Mouse (Mus musculus) midbrain, embryonic 11.5 days (tissue): Measurements from ENCODE around the gene Stxbp5l. TPM values are rescaled to one million over a fixed set of nuclear protein-coding genes. Genes with fewer than 3 reads are reported as not detected.
A peak's percentile ranks its signal among the peaks of the same experiment; 100 is the strongest.

Experiments
- ATAC-seq: fragments of 200-750 bp; cut with Nextera tagmentation; 2 replicates; pipeline ENCODE4 v1.8.0; 2017; ENCODE audit warnings: moderate TSS enrichment, moderate library complexity; ENCODE audit not compliant: low FRiP score
- DNase-seq: peaks from one replicate; pipeline ENCODE4 v3.0.0; 2015; ENCODE audit warnings: low spot score; ENCODE audit errors: missing footprints
- H3K27ac ChIP-seq: fragments of 300-500 bp; sonication (generic); 2 replicates; pipeline ENCODE4 v1.5.1; 2014; ENCODE audit warnings: low read depth, low read length
- H3K27me3 ChIP-seq: fragments of 300-500 bp; sonication (generic); 2 replicates; pipeline ENCODE4 v1.6.1; 2014; ENCODE audit warnings: mild to moderate bottlenecking, low read length, moderate library complexity, mixed read lengths; ENCODE audit not compliant: control insufficient read depth, insufficient read depth
- H3K36me3 ChIP-seq: fragments of 300-500 bp; sonication (generic); 2 replicates; pipeline ENCODE4 v1.6.1; 2014; ENCODE audit warnings: mild to moderate bottlenecking, low read length, moderate library complexity, mixed read lengths; ENCODE audit not compliant: control insufficient read depth, insufficient read depth
- H3K4me1 ChIP-seq: fragments of 300-500 bp; sonication (generic); 2 replicates; pipeline ENCODE4 v1.6.1; 2014; ENCODE audit warnings: low read length; ENCODE audit not compliant: control insufficient read depth, insufficient read depth
- H3K4me2 ChIP-seq: fragments of 300-500 bp; sonication (generic); 2 replicates; pipeline ENCODE4 v1.6.1; 2014; ENCODE audit warnings: mild to moderate bottlenecking, moderate library complexity
- H3K4me3 ChIP-seq: fragments of 300-500 bp; sonication (generic); 2 replicates; pipeline ENCODE4 v1.5.1; 2014; ENCODE audit warnings: low read depth, low read length
- H3K9ac ChIP-seq: fragments of 300-500 bp; sonication (generic); 2 replicates; pipeline ENCODE4 v1.6.1; 2014; ENCODE audit warnings: low read length
- H3K9me3 ChIP-seq: fragments of 300-500 bp; sonication (generic); 2 replicates; pipeline ENCODE4 v1.6.1; 2016; ENCODE audit warnings: low read length; ENCODE audit not compliant: control insufficient read depth
- WGBS: fragments of 180-500 bp; shearing (Covaris S2); extraction: QIAGEN DNeasy Blood & Tissue Kit; methylation state at CpG from one replicate; pipeline ENCODE4 v1.1.7; 2014; 5-methylcytosine and 5-hydroxymethylcytosine counted together
- polyA plus RNA-seq: library from polyadenylated mRNA; unstranded; fragments of >200 nt; fragmentation: Nextera tagmentation; extraction: Ambion mirVana; gene quantifications from 2 replicates; pipeline ENCODE4 v1.2.1, GENCODE M21; 2014

Stxbp5l gene
- 2.7 and 4.3 TPM in 2 replicates for polyA plus RNA-seq

- WGBS, result 0% methylated on average over 31 of the region's 33 CpGs
- H3K27ac ChIP-seq, result no peak within 1 kb of the TSS
- peak; percentile 97 for ATAC-seq
- peaks cover 4% of the 10 kb centered on the region; the same call in 1 of the 2 replicates for H3K27me3 ChIP-seq
- H3K9ac ChIP-seq, result peak within 1 kb of the TSS; percentile 61
- no peaks in the 10 kb centered on the region for H3K9me3 ChIP-seq
- peak within 1 kb of the TSS; percentile 85 for H3K4me2 ChIP-seq
- peak; percentile 100 for DNase-seq
- H3K36me3 ChIP-seq, result no peaks in the 10 kb centered on the region
- no peaks in the 10 kb centered on the region; the same call in 1 of the 2 replicates for H3K4me1 ChIP-seq
- peak within 1 kb of the TSS; percentile 61 for H3K4me3 ChIP-seq
Measured at GRCm38 (mm10) chr16:37384821-37385344, at the start of gene Stxbp5l. Stxbp5l (minus strand) TSS chr16:37384962.

- Histone ChIP-seq H3K9me3 (no peaks in the 10 kb centered on the region), H3K27ac (no peak overlapping the region), H3K36me3 (no peaks in the 10 kb centered on the region), H3K9ac (no peak overlapping the region), H3K4me2 (no peak overlapping the region), H3K4me3 (no peak overlapping the region), H3K4me1 (no peaks in the 10 kb centered on the region), H3K27me3 (no peaks in the 10 kb centered on the region)
- no peak for ATAC-seq
- 72% methylated on average over 5 of the region's 5 CpGs for WGBS
- DNase-seq, result no peak
Measured at GRCm38 (mm10) chr16:37433418-37434204, 48.8 kb upstream of the Stxbp5l start.

- Histone ChIP-seq H3K9me3 (no peaks in the 10 kb centered on the region), H3K27ac (no peak overlapping the region), H3K4me2 (no peak overlapping the region), H3K4me3 (no peak overlapping the region), H3K4me1 (no peaks in the 10 kb centered on the region), H3K9ac (no peak overlapping the region), H3K36me3 (no peaks in the 10 kb centered on the region), H3K27me3 (no peaks in the 10 kb centered on the region)
- DNase-seq (no peak), ATAC-seq (no peak)
- 78% methylated on average over 1 of the region's 1 CpGs for WGBS
Measured at GRCm38 (mm10) chr16:37425434-37425833, 40.7 kb upstream of the Stxbp5l start.

- H3K27me3 ChIP-seq, result no peaks in the 10 kb centered on the region
- ATAC-seq (no peak), DNase-seq (no peak)
- H3K36me3 ChIP-seq, result no peaks in the 10 kb centered on the region
- no peak overlapping the region for H3K27ac ChIP-seq
- no peaks in the 10 kb centered on the region for H3K4me1 ChIP-seq
- WGBS, result 85% methylated on average over 5 of the region's 5 CpGs
- H3K9me3 ChIP-seq, result no peaks in the 10 kb centered on the region
- no peak overlapping the region for H3K4me3 ChIP-seq
- H3K4me2 ChIP-seq, result no peak overlapping the region
- no peak overlapping the region for H3K9ac ChIP-seq
Measured at GRCm38 (mm10) chr16:37422874-37423273, 38.1 kb upstream of the Stxbp5l start.

- no peak overlapping the region for H3K4me3 ChIP-seq
- H3K36me3 ChIP-seq, result no peaks in the 10 kb centered on the region
- no peaks in the 10 kb centered on the region for H3K27me3 ChIP-seq
- WGBS, result 94% methylated on average over 3 of the region's 3 CpGs
- DNase-seq (no peak), ATAC-seq (no peak)
- no peak overlapping the region for H3K27ac ChIP-seq
- no peaks in the 10 kb centered on the region for H3K9me3 ChIP-seq
- no peak overlapping the region for H3K4me2 ChIP-seq
- no peak overlapping the region for H3K9ac ChIP-seq
- no peaks in the 10 kb centered on the region for H3K4me1 ChIP-seq
Measured at GRCm38 (mm10) chr16:37421851-37422250, 37.1 kb upstream of the Stxbp5l start.

GRCm38 (mm10) chr16:37420512-37420911, 35.8 kb upstream of the Stxbp5l start:
- no peak overlapping the region for H3K27ac ChIP-seq
- no peaks in the 10 kb centered on the region for H3K36me3 ChIP-seq
- WGBS, result 88% methylated on average over 2 of the region's 2 CpGs
- no peaks in the 10 kb centered on the region for H3K4me1 ChIP-seq
- no peak for DNase-seq
- H3K4me2 ChIP-seq, result no peak overlapping the region
- no peaks in the 10 kb centered on the region for H3K27me3 ChIP-seq
- no peak overlapping the region for H3K9ac ChIP-seq
- ATAC-seq, result no peak
- H3K4me3 ChIP-seq, result no peak overlapping the region
- no peaks in the 10 kb centered on the region for H3K9me3 ChIP-seq

GRCm38 (mm10) chr16:37405536-37405935, 20.8 kb upstream of the Stxbp5l start:
- H3K36me3 ChIP-seq, result no peaks in the 10 kb centered on the region
- ATAC-seq (no peak), DNase-seq (no peak)
- no peak overlapping the region for H3K4me3 ChIP-seq
- no peak overlapping the region for H3K4me2 ChIP-seq
- no peaks in the 10 kb centered on the region for H3K4me1 ChIP-seq
- 82% methylated on average over 4 of the region's 4 CpGs for WGBS
- no peaks in the 10 kb centered on the region for H3K27me3 ChIP-seq
- H3K9ac ChIP-seq, result no peak overlapping the region
- H3K27ac ChIP-seq, result no peak overlapping the region
- no peaks in the 10 kb centered on the region for H3K9me3 ChIP-seq

GRCm38 (mm10) chr16:37404922-37405321, 20.2 kb upstream of the Stxbp5l start:
- no peak overlapping the region for H3K4me3 ChIP-seq
- ATAC-seq, result no peak
- no peaks in the 10 kb centered on the region for H3K36me3 ChIP-seq
- H3K9ac ChIP-seq, result no peak overlapping the region
- H3K27me3 ChIP-seq, result no peaks in the 10 kb centered on the region
- DNase-seq, result no peak
- no peaks in the 10 kb centered on the region for H3K4me1 ChIP-seq
- H3K27ac ChIP-seq, result no peak overlapping the region
- H3K9me3 ChIP-seq, result no peaks in the 10 kb centered on the region
- H3K4me2 ChIP-seq, result no peak overlapping the region
- 73% methylated on average over 1 of the region's 1 CpGs for WGBS

GRCm38 (mm10) chr16:37389964-37390363, 5.2 kb upstream of the Stxbp5l start:
- Histone ChIP-seq H3K4me2 (no peak overlapping the region), H3K4me1 (no peaks in the 10 kb centered on the region), H3K27me3 (no peaks in the 10 kb centered on the region), H3K9me3 (no peaks in the 10 kb centered on the region), H3K9ac (no peak overlapping the region), H3K4me3 (no peak overlapping the region), H3K36me3 (no peaks in the 10 kb centered on the region), H3K27ac (no peak overlapping the region)
- DNase-seq (no peak), ATAC-seq (no peak)
